Mouse (Mus musculus) embryonic facial prominence, embryonic 13.5 days (tissue): ENCODE measurements around the gene I0C0044D17Rik. TPM values are rescaled to one million over a fixed set of nuclear protein-coding genes. Genes with fewer than 3 reads are reported as not detected.

ENCODE experiments used
- ATAC-seq: fragments of 200-750 bp; cut with Nextera tagmentation; 2 replicates; pipeline ENCODE4 v1.8.0; 2017; ENCODE audit warnings: low read depth; ENCODE audit not compliant: insufficient number of reproducible peaks, insufficient read depth, low FRiP score, low TSS enrichment
- H3K27ac ChIP-seq: fragments of 300-500 bp; sonication (generic); 2 replicates; pipeline ENCODE4 v1.5.1; 2015; ENCODE audit warnings: moderate library complexity, mild to moderate bottlenecking, inconsistent platforms
- H3K27me3 ChIP-seq: fragments of 300-500 bp; sonication (generic); 2 replicates; pipeline ENCODE4 v1.6.1; 2015; ENCODE audit warnings: mild to moderate bottlenecking, inconsistent platforms
- H3K36me3 ChIP-seq: fragments of 300-500 bp; sonication (generic); 2 replicates; pipeline ENCODE4 v1.6.1; 2015; ENCODE audit warnings: mild to moderate bottlenecking, inconsistent platforms
- H3K4me1 ChIP-seq: fragments of 300-500 bp; sonication (generic); 2 replicates; pipeline ENCODE4 v1.6.1; 2015; ENCODE audit warnings: inconsistent platforms
- H3K4me2 ChIP-seq: fragments of 300-500 bp; sonication (generic); 2 replicates; pipeline ENCODE4 v1.6.1; 2015; ENCODE audit warnings: moderate library complexity, mild to moderate bottlenecking, inconsistent platforms
- H3K4me3 ChIP-seq: fragments of 300-500 bp; sonication (generic); 2 replicates; pipeline ENCODE4 v1.5.1; 2015; ENCODE audit warnings: mild to moderate bottlenecking, inconsistent platforms
- H3K9ac ChIP-seq: fragments of 300-500 bp; sonication (generic); 2 replicates; pipeline ENCODE4 v1.6.1; 2015; ENCODE audit warnings: mild to moderate bottlenecking, inconsistent platforms
- H3K9me3 ChIP-seq: fragments of 300-500 bp; sonication (generic); 2 replicates; pipeline ENCODE4 v1.6.1; 2016; ENCODE audit warnings: inconsistent platforms
- WGBS: fragments of 180-500 bp; shearing (Covaris S2); methylation state at CpG from one replicate; pipeline ENCODE4 v1.1.7; 2015; ENCODE audit warnings: mixed read lengths; 5-methylcytosine and 5-hydroxymethylcytosine counted together
- polyA plus RNA-seq: library from polyadenylated mRNA; unstranded; fragments of >200 nt; fragmentation: Nextera tagmentation; extraction: Ambion mirVana; gene quantifications from 2 replicates; pipeline ENCODE4 v1.2.1, GENCODE M21; 2015

I0C0044D17Rik gene
- polyA plus RNA-seq, 1 experiment from 2014 or later = not detected

- Histone ChIP-seq H3K27me3 (no peaks in the 10 kb centered on the region), H3K4me3 (no peak overlapping the region), H3K4me1 (peaks cover 14% of the 10 kb centered on the region), H3K4me2 (no peak overlapping the region), H3K9ac (no peak overlapping the region), H3K27ac (no peak overlapping the region), H3K9me3 (no peaks in the 10 kb centered on the region), H3K36me3 (no peaks in the 10 kb centered on the region)
- no peak for ATAC-seq
- WGBS = 55% methylated on average over 3 of the region's 3 CpGs
These were observed 593 bp downstream of the I0C0044D17Rik start for GRCm38 (mm10) chr4:98823047-98823446.

GRCm38 (mm10) chr4:98822478-98822877, 1.2 kb downstream of the I0C0044D17Rik start:
- 28% methylated on average over 3 of the region's 3 CpGs for WGBS
- H3K4me2 ChIP-seq = no peak overlapping the region
- ATAC-seq = no peak
- no peaks in the 10 kb centered on the region for H3K9me3 ChIP-seq
- no peaks in the 10 kb centered on the region for H3K36me3 ChIP-seq
- H3K4me3 ChIP-seq = no peak overlapping the region
- peaks cover 17% of the 10 kb centered on the region for H3K4me1 ChIP-seq
- H3K27me3 ChIP-seq = no peaks in the 10 kb centered on the region
- no peak overlapping the region for H3K9ac ChIP-seq
- no peak overlapping the region for H3K27ac ChIP-seq

DNA sequence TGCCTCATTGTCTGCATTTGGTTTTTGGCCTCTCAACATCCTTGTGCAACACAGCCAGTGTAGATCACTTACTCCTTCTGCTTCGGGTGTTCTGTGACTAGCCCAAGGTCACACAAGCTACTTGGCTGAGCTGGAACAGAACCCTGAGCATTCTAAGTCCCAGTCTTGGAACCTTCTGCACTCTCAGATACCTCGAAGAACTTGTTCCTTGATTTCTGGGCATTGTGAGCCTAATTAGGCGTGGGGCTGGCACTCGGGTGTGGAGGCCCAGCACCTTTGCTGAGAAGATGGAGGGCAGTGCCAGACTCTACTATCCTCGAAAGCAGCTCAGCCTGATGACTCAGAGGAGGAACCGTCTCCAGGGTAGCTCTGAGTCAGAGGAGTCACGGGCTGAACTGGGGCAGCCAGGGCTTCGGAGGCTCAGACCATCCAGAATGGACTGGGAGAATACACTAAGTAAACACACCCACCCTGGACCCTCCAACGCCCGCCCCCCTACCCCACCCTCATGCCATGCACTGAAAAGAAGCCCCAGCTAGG, 4.4 kb downstream of the I0C0044D17Rik start:
- ATAC-seq = no peak
- H3K27ac ChIP-seq = no peak overlapping the region
- H3K9me3 ChIP-seq = no peaks in the 10 kb centered on the region
- H3K4me3 ChIP-seq = no peak overlapping the region
- 84% methylated on average over 10 of the region's 10 CpGs for WGBS
- H3K27me3 ChIP-seq = peaks cover 4% of the 10 kb centered on the region; the same call in 1 of the 2 replicates
- H3K4me2 ChIP-seq = no peak overlapping the region
- peaks cover 39% of the 10 kb centered on the region for H3K4me1 ChIP-seq
- H3K36me3 ChIP-seq = no peaks in the 10 kb centered on the region
- H3K9ac ChIP-seq = no peak overlapping the region

DNA sequence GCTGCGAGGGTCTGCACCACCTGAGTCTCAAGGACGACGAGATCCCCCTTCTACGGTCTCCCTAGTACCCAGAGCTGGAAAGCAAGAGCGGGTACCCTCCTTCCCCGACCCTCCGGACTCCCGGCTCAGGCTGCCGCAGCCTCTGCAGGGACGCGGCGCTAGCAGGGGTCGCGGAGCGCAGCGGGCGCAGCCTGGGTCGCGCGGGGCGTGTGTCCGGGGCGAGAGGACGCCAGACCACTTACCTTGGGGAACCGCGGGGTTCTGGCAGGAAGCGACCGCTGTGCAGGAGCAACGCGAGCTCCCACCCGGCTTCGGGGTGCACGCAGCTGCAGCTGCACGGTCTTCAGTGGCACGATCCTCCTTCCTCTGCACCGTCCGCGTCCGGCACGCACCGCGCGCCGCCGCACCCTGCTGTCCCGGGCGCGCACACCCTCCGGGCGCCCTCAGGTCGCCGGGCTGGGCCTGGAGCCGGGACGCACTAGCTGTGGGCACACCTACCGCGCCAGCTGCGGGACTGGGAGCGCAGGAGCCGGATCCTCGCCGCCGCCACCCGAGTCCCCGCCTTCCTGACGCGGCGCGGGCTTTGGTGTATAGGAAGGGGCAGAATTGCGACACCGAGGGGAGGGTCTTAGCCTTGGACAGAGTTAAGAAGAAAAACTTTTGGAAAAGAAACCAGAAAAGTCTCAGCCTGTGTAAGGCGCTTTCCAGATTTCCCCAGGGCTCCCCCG, 6.3 kb downstream of the I0C0044D17Rik start, which contains the start of gene Kank4:
Gene Kank4 (minus strand): TSS at position 354 of the 728 bp plus-strand sequence.
- Histone ChIP-seq H3K4me3 (peak within 1 kb of the TSS; percentile 78), H3K9ac (peak within 1 kb of the TSS; percentile 88), H3K9me3 (no peaks in the 10 kb centered on the region), H3K36me3 (no peaks in the 10 kb centered on the region), H3K4me2 (peak within 1 kb of the TSS; percentile 84), H3K27me3 (peaks cover 4% of the 10 kb centered on the region; the same call in 1 of the 2 replicates), H3K4me1 (peaks cover 43% of the 10 kb centered on the region), H3K27ac (peak within 1 kb of the TSS; percentile 79)
- under 1% methylated on average over 68 of the region's 72 CpGs for WGBS
- peak; percentile 82 for ATAC-seq

DNA sequence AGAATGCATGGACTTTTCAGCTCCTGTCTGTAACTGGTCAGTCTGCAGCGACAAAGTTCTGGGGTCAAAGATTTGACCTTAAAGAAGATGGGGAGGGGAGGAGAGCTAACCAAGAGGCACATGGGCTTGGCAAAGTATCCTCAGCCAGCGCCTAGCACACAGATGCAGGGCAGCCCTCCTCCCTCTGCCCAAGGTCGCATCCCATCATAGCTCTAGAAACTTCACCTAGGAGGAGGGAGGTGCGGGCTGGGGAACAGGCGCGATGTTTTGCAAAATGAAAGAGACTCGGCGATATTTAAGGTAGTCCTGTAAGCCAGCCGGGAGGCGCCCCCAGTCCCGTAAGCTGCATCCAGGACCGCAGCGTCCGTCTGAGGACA, 6.8 kb downstream of the I0C0044D17Rik start:
- H3K9me3 ChIP-seq = no peaks in the 10 kb centered on the region
- under 1% methylated on average over 14 of the region's 14 CpGs for WGBS
- H3K36me3 ChIP-seq = no peaks in the 10 kb centered on the region
- peaks cover 47% of the 10 kb centered on the region for H3K4me1 ChIP-seq
- no peak for ATAC-seq
- peak overlapping the region; percentile 88 for H3K9ac ChIP-seq
- H3K27me3 ChIP-seq = peaks cover 4% of the 10 kb centered on the region; the same call in 1 of the 2 replicates
- H3K4me3 ChIP-seq = peak overlapping the region; percentile 78
- H3K27ac ChIP-seq = peak overlapping the region; percentile 79
- H3K4me2 ChIP-seq = peak overlapping the region; percentile 84

- Histone ChIP-seq H3K9me3 (no peaks in the 10 kb centered on the region), H3K36me3 (no peaks in the 10 kb centered on the region), H3K27me3 (no peaks in the 10 kb centered on the region), H3K4me3 (no peak overlapping the region), H3K9ac (no peak overlapping the region), H3K4me1 (peaks cover 62% of the 10 kb centered on the region), H3K27ac (peak overlapping the region; percentile 87), H3K4me2 (no peak overlapping the region)
- WGBS = 62% methylated on average over 9 of the region's 9 CpGs
- no peak for ATAC-seq
These were observed 17.3 kb downstream of the I0C0044D17Rik start for GRCm38 (mm10) chr4:98806306-98806705.

- 17% methylated on average over 12 of the region's 12 CpGs for WGBS
- ATAC-seq = no peak
- Histone ChIP-seq H3K4me2 (peak overlapping the region; percentile 5; the same call in 1 of the 2 replicates), H3K9ac (no peak overlapping the region), H3K27ac (peak overlapping the region; percentile 87), H3K36me3 (no peaks in the 10 kb centered on the region), H3K4me1 (peaks cover 64% of the 10 kb centered on the region), H3K9me3 (no peaks in the 10 kb centered on the region), H3K27me3 (no peaks in the 10 kb centered on the region), H3K4me3 (no peak overlapping the region)
These were observed 18.2 kb downstream of the I0C0044D17Rik start for GRCm38 (mm10) chr4:98805291-98806048.

GRCm38 (mm10) chr4:98804476-98805134, 19.0 kb downstream of the I0C0044D17Rik start:
- 32% methylated on average over 7 of the region's 7 CpGs for WGBS
- no peak overlapping the region for H3K4me2 ChIP-seq
- peaks cover 73% of the 10 kb centered on the region for H3K4me1 ChIP-seq
- H3K4me3 ChIP-seq = no peak overlapping the region
- no peaks in the 10 kb centered on the region for H3K27me3 ChIP-seq
- peak overlapping the region; percentile 87 for H3K27ac ChIP-seq
- no peaks in the 10 kb centered on the region for H3K36me3 ChIP-seq
- no peak overlapping the region for H3K9ac ChIP-seq
- no peaks in the 10 kb centered on the region for H3K9me3 ChIP-seq
- ATAC-seq = no peak

GRCm38 (mm10) chr4:98801775-98802174, 21.9 kb downstream of the I0C0044D17Rik start:
- peak overlapping the region; percentile 80 for H3K27ac ChIP-seq
- 88% methylated on average over 11 of the region's 11 CpGs for WGBS
- peaks cover 69% of the 10 kb centered on the region for H3K4me1 ChIP-seq

DNA sequence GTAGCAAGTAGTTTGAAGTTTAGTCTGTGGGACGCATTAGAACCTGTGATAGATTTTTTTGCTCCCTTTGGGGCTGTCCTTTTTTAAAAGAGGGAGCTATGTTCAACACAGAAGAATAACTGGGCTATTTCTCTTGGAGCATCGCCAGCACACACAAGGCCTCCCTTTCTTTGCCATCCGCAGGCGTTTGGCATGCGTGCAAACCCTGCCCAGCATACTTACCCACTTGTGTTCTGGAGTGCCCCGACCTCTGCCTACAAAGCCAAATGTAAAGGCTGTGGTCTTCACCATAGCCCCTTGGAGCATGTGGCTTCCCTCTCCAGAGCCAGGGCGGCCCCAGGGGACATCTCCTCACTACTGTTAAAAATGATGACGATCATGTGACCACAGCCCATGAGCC, 22.8 kb downstream of the I0C0044D17Rik start:
- Histone ChIP-seq H3K4me2 (no peak overlapping the region), H3K36me3 (no peaks in the 10 kb centered on the region), H3K27ac (peak overlapping the region; percentile 80), H3K4me1 (peaks cover 69% of the 10 kb centered on the region), H3K4me3 (no peak overlapping the region), H3K9ac (no peak overlapping the region), H3K27me3 (no peaks in the 10 kb centered on the region), H3K9me3 (no peaks in the 10 kb centered on the region)
- peak; percentile 54 for ATAC-seq
- 63% methylated on average over 8 of the region's 8 CpGs for WGBS

More at GRCm38 (mm10) chr4:98801775-98802174, 21.9 kb downstream of the I0C0044D17Rik start:
- Histone ChIP-seq H3K9me3 (no peaks in the 10 kb centered on the region), H3K36me3 (no peaks in the 10 kb centered on the region), H3K4me3 (no peak overlapping the region), H3K9ac (no peak overlapping the region), H3K4me2 (no peak overlapping the region), H3K27me3 (no peaks in the 10 kb centered on the region)
- ATAC-seq = no peak

- ATAC-seq = no peak
- WGBS = 50% methylated on average over 11 of the region's 11 CpGs
- Histone ChIP-seq H3K9me3 (no peaks in the 10 kb centered on the region), H3K9ac (no peak overlapping the region), H3K4me2 (no peak overlapping the region), H3K4me1 (peaks cover 49% of the 10 kb centered on the region), H3K27ac (peak overlapping the region; percentile 71), H3K4me3 (no peak overlapping the region), H3K27me3 (no peaks in the 10 kb centered on the region), H3K36me3 (no peaks in the 10 kb centered on the region)
These were observed 26.9 kb downstream of the I0C0044D17Rik start for GRCm38 (mm10) chr4:98796591-98797341.
